Mouse (Mus musculus) myocyte (in vitro differentiated cells): Measurements from ENCODE around the gene Abhd17c.

Experiments used
- CEBPB ChIP-seq: IDR thresholded peaks from 2 replicates; pipeline ENCODE4 v1.6.1; 2011; ENCODE audit warnings: mild to moderate bottlenecking, moderate library complexity; ENCODE audit not compliant: poor library complexity, insufficient read depth, severe bottlenecking
- MAX ChIP-seq: IDR thresholded peaks from one replicate; pipeline ENCODE4 v1.6.1; 2011; ENCODE audit warnings: low read depth, mild to moderate bottlenecking, control low read depth
- MYOD1 ChIP-seq, 3 experiments: IDR thresholded peaks; one replicate each; pipeline ENCODE4 v1.6.1; 2011; ENCODE audit warnings: control low read depth in 2 of 3, low read depth in 2 of 3, mild to moderate bottlenecking in 2 of 3, moderate library complexity in 1 of 3; ENCODE audit not compliant: insufficient read length in 2 of 3, control insufficient read depth in 1 of 3
- MYOG ChIP-seq, 3 experiments: IDR thresholded peaks; one replicate each; pipeline ENCODE4 v1.6.1; 2011; ENCODE audit warnings: control low read depth in 2 of 3, low read depth in 2 of 3, mild to moderate bottlenecking in 2 of 3; ENCODE audit not compliant: insufficient read length in 2 of 3, control insufficient read depth in 1 of 3, insufficient read depth in 1 of 3
- POLR2A ChIP-seq: IDR thresholded peaks from one replicate; pipeline ENCODE4 v1.6.1; 2011; ENCODE audit warnings: low read depth, mild to moderate bottlenecking, control low read depth, moderate library complexity; ENCODE audit not compliant: insufficient read length
- POLR2AphosphoS2 ChIP-seq: IDR thresholded peaks from one replicate; pipeline ENCODE4 v1.6.1; 2011; ENCODE audit warnings: low read depth, control low read depth; ENCODE audit not compliant: insufficient read length
- REST ChIP-seq: IDR thresholded peaks from one replicate; pipeline ENCODE4 v1.6.1; 2011; ENCODE audit warnings: mild to moderate bottlenecking, control low read depth, moderate library complexity; ENCODE audit not compliant: insufficient read depth, insufficient read length
- TCF12 ChIP-seq: IDR thresholded peaks from one replicate; pipeline ENCODE4 v1.6.1; 2011; ENCODE audit warnings: mild to moderate bottlenecking, control low read depth; ENCODE audit not compliant: poor library complexity, insufficient read depth, severe bottlenecking
- USF1 ChIP-seq: IDR thresholded peaks from one replicate; pipeline ENCODE4 v1.6.1; 2011; ENCODE audit warnings: low read depth, mild to moderate bottlenecking, control low read depth, moderate library complexity

DNA sequence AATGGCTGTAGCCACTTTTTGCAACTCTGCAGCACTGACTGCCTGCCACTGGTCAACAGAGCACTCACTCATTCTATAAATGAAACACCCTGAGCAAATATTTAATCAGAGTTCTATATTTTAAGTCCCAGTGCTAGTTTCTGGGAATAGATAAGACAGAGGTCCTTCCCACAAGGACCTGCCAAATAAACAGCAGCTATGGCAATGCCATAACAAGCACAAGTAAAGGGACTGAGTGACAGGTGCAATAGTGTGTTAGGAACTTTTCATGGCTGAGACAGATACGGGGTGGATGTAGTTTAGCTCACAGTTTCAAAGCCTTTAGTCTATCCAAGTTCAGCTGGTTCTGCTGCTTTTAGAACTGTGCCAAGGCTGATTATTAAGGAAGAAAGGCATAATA is 3.9 kb downstream of the Abhd17c start:
- no peak for TF ChIP-seq POLR2A
- TF ChIP-seq POLR2AphosphoS2: no peak
- no peak for TF ChIP-seq TCF12
- TF ChIP-seq MYOD1 (IDR thresholded peaks at IDR 0.05; ENCODE audit: control insufficient read depth in 1 of 3, insufficient read length in 2 of 3, low read depth in 2 of 3): peak in 2 of 3 experiments; percentile 51 to 65
- no peak for TF ChIP-seq CEBPB
- peak in 1 of 3 experiments; percentile 30 for TF ChIP-seq MYOG (IDR thresholded peaks at IDR 0.05; ENCODE audit: control insufficient read depth in 1 of 3, insufficient read depth in 1 of 3, insufficient read length in 2 of 3, low read depth in 2 of 3)
- no peak for TF ChIP-seq MAX
- no peak for TF ChIP-seq USF1
- TF ChIP-seq REST: no peak
